Mouse (Mus musculus) heart, postnatal 4 days (tissue): ENCODE results near the gene Cby3. TPM values are rescaled to one million over a fixed set of nuclear protein-coding genes. Genes with fewer than 3 reads are reported as not detected.

Experiments used
- DNase-seq: peaks from one replicate; pipeline ENCODE4 v3.0.0; 2021
- total RNA-seq, 2 experiments: library from RNA; stranded (reverse); gene quantifications; 2 replicates each; pipeline ENCODE4 v1.2.3; 2021

Gene Cby3
- total RNA-seq, 2 experiments from 2014 or later, result not detected

- DNase-seq, result peak; percentile 86
Measured at GRCm38 (mm10) chr11:50364548-50364947, 10.3 kb downstream of the Cby3 start.

- no peak for DNase-seq
Measured at GRCm38 (mm10) chr11:50365322-50365721, 11.1 kb downstream of the Cby3 start.

GRCm38 (mm10) chr11:50367531-50367930 lies 13.3 kb downstream of the Cby3 start:
- DNase-seq, result no peak

- DNase-seq, result no peak
Measured at GRCm38 (mm10) chr11:50369360-50369911, 15.2 kb downstream of the Cby3 start.

GRCm38 (mm10) chr11:50370969-50371368 lies 16.7 kb downstream of the Cby3 start:
- no peak for DNase-seq

- peak; percentile 68 for DNase-seq
Measured at GRCm38 (mm10) chr11:50371399-50371841, 17.2 kb downstream of the Cby3 start.

- DNase-seq, result no peak
Measured at GRCm38 (mm10) chr11:50371911-50372310, 17.6 kb downstream of the Cby3 start.

GRCm38 (mm10) chr11:50373086-50373485 lies 18.8 kb downstream of the Cby3 start:
- DNase-seq, result no peak

GRCm38 (mm10) chr11:50373621-50374020 lies 19.4 kb downstream of the Cby3 start:
- peak; percentile 4 for DNase-seq

- DNase-seq, result no peak
Measured at GRCm38 (mm10) chr11:50374286-50375015, 20.2 kb downstream of the Cby3 start.

GRCm38 (mm10) chr11:50375421-50375820 lies 21.2 kb downstream of the Cby3 start:
- DNase-seq, result no peak

- no peak for DNase-seq
Measured at GRCm38 (mm10) chr11:50376156-50376790, 22.0 kb downstream of the Cby3 start.

GRCm38 (mm10) chr11:50376911-50377891 lies 22.9 kb downstream of the Cby3 start, which contains the start of gene Hnrnph1:
TSS of gene Hnrnph1 (plus strand) at chr11:50376990.
- DNase-seq, result peak; percentile 99

- DNase-seq, result peak; percentile 92
Measured at GRCm38 (mm10) chr11:50377892-50378684, 23.8 kb downstream of the Cby3 start.

GRCm38 (mm10) chr11:50379023-50379752 lies 24.9 kb downstream of the Cby3 start:
- no peak for DNase-seq

- no peak for DNase-seq
Measured at GRCm38 (mm10) chr11:50381311-50381710, 27.0 kb downstream of the Cby3 start.

GRCm38 (mm10) chr11:50387167-50387679 lies 33.0 kb downstream of the Cby3 start:
- DNase-seq, result no peak

GRCm38 (mm10) chr11:50387697-50388096 lies 33.4 kb downstream of the Cby3 start:
- DNase-seq, result no peak

GRCm38 (mm10) chr11:50388217-50388929 lies 34.1 kb downstream of the Cby3 start:
- no peak for DNase-seq

GRCm38 (mm10) chr11:50389011-50389410 lies 34.7 kb downstream of the Cby3 start:
- DNase-seq, result no peak
